Mouse (Mus musculus) neural tube, embryonic 11.5 days (tissue): ENCODE results near the gene Rpl26. TPM values are rescaled to one million over a fixed set of nuclear protein-coding genes. Genes with fewer than 3 reads are reported as not detected.

ENCODE experiments used
- polyA plus RNA-seq: library from polyadenylated mRNA; unstranded; fragments of >200 nt; fragmentation: Nextera tagmentation; extraction: Ambion mirVana; gene quantifications from 2 replicates; pipeline ENCODE4 v1.2.1, GENCODE M21; 2014

Gene Rpl26
- polyA plus RNA-seq, 1 experiment from 2014 or later = 822 TPM

Other genes starting within 250 kb of the Rpl26 start
- gene Myh10, start 210.0 kb upstream of the Rpl26 start, polyA plus RNA-seq = 138 and 159 TPM in 2 replicates
- 61.6 and 62.9 TPM in 2 replicates for gene Ndel1, start 29.7 kb upstream of the Rpl26 start, polyA plus RNA-seq
- 0.08 TPM in 1 of 2 replicates, not detected in the other for gene Rnf222, start 13.0 kb upstream of the Rpl26 start, polyA plus RNA-seq
- gene Odf4, start 25.5 kb downstream of the Rpl26 start, polyA plus RNA-seq = not detected in 2 replicates
- 6.8 and 6.9 TPM in 2 replicates for gene Arhgef15, start 55.9 kb downstream of the Rpl26 start, polyA plus RNA-seq
- 1.4 and 2.1 TPM in 2 replicates for gene Slc25a35, start 66.5 kb downstream of the Rpl26 start, polyA plus RNA-seq
- 60.4 and 62.5 TPM in 2 replicates for gene Rangrf, start 73.6 kb downstream of the Rpl26 start, polyA plus RNA-seq
- 30.7 and 34.9 TPM in 2 replicates for gene Pfas, start 106.9 kb downstream of the Rpl26 start, polyA plus RNA-seq
- 68.0 and 76.0 TPM in 2 replicates for gene Ctc1, start 114.3 kb downstream of the Rpl26 start, polyA plus RNA-seq
- 154 and 155 TPM in 2 replicates for gene Aurkb, start 144.1 kb downstream of the Rpl26 start, polyA plus RNA-seq
- gene Borcs6, start 158.1 kb downstream of the Rpl26 start, polyA plus RNA-seq = 10.5 and 11.4 TPM in 2 replicates
- gene Tmem107, start 169.2 kb downstream of the Rpl26 start, polyA plus RNA-seq = 40.8 and 43.5 TPM in 2 replicates
- gene Vamp2, start 186.9 kb downstream of the Rpl26 start, polyA plus RNA-seq = 112 TPM in 2 replicates
- gene Per1, start 193.6 kb downstream of the Rpl26 start, polyA plus RNA-seq = 10.7 and 10.9 TPM in 2 replicates
- 0.33 TPM in 1 of 2 replicates, not detected in the other for gene Hes7, start 218.8 kb downstream of the Rpl26 start, polyA plus RNA-seq
- 0.24 TPM in 1 of 2 replicates, not detected in the other for gene 9130213A22Rik, start 221.0 kb downstream of the Rpl26 start, polyA plus RNA-seq
- 0.08 and 0.66 TPM in 2 replicates for gene Aloxe3, start 224.3 kb downstream of the Rpl26 start, polyA plus RNA-seq